ENCODE assay signal across 13 mouse cellular contexts in genomic region chr14:21177781-21178180, GRCm38 (mm10).
"Had no signal": no experiment of that assay in that cellular context is flagged by ENCODE, and none has a peak within 500 bp of the region (broad histone marks: within the 10 kb centered on the region; RNA-seq: fewer than 3 reads in every experiment).

No protein-coding gene starts in this region.

- H3K9me3 ChIP-seq: limb, embryonic 12.5 days; midbrain, embryonic 13.5 days; stomach, embryonic 15.5 days had no signal

- H3K4me3 ChIP-seq: limb, embryonic 12.5 days; midbrain, embryonic 13.5 days; stomach, embryonic 15.5 days had no signal

- H3K9ac ChIP-seq: limb, embryonic 12.5 days; liver, embryonic 14.5 days; midbrain, embryonic 13.5 days; stomach, embryonic 15.5 days had no signal

- H3K36me3 ChIP-seq: limb, embryonic 12.5 days; midbrain, embryonic 13.5 days; stomach, embryonic 15.5 days had no signal

- H3K27me3 ChIP-seq: limb, embryonic 12.5 days; midbrain, embryonic 13.5 days; stomach, embryonic 15.5 days had no signal

- H3K4me2 ChIP-seq: limb, embryonic 12.5 days; midbrain, embryonic 13.5 days; stomach, embryonic 15.5 days had no signal

- DNase-seq: kidney, adult 9 months; kidney, postnatal 36 days; layer of hippocampus, adult 9-11 months; layer of hippocampus, postnatal 36 days; lung, adult 18-20 months; right cerebral cortex, postnatal 14 days; thymus, adult 2 months; thymus, postnatal 25 days had no signal

- H3K4me1 ChIP-seq: limb, embryonic 12.5 days; stomach, embryonic 15.5 days had no signal

- H3K27ac ChIP-seq: kidney, postnatal 0 days; limb, embryonic 12.5 days; liver, embryonic 14.5 days; midbrain, embryonic 13.5 days; stomach, embryonic 15.5 days had no signal

- ATAC-seq: midbrain, embryonic 13.5 days had no signal
